Mouse (Mus musculus): ENCODE results near the gene Map4.

- TF ChIP-seq CTCF (IDR thresholded peaks at IDR 0.05; ENCODE audit: borderline replicate concordance, insufficient read depth, low read length) (no peak), POLR2A (IDR thresholded peaks at IDR 0.05; ENCODE audit: low read depth, low read length) (no peak)
These were observed 89.1 kb downstream of the Map4 start for GRCm38 (mm10) chr9:110020405-110020804.

Measured in embryonic fibroblast, embryonic 13.5 days (primary cell).